Mouse (Mus musculus) layer of hippocampus, postnatal 36 days (tissue): ENCODE measurements around the gene Ninl. TPM values are rescaled to one million over a fixed set of nuclear protein-coding genes. Genes with fewer than 3 reads are reported as not detected.
"Not testable (repeated sequence)": the region's sequence is repeated elsewhere in the genome, so short reads cannot be mapped to it uniquely, and the experiment has no call there.

Experiments used
- DNase-seq, 2 experiments: peaks; one replicate each; pipeline ENCODE4 v3.0.0; 2022
- total RNA-seq, 2 experiments: library from RNA; stranded (reverse); gene quantifications; 2 replicates each; pipeline ENCODE4 v1.2.3; 2021

Gene Ninl
- total RNA-seq, 2 experiments from 2014 or later, result 3.8 to 5.5 TPM

DNA sequence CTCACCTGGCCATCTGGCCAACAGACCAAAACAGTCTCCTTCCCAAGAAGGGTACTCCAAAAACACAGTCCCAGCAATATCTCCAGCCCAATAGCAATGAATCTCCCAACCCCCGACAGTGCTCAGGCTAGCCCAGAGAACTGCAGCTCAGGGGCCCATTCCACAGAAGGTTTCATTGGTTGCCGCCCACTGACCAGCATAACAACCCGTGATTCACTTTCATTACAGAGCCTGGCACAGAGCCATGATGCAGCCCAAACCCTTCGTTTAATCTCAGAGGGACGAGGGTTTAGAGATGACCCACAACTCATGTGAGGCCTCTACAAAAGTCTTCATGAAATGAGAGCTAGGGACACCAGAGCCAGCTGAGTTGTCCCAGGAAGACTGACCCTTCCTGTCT, 90.4 kb downstream of the Ninl start:
- no peak for DNase-seq

DNA sequence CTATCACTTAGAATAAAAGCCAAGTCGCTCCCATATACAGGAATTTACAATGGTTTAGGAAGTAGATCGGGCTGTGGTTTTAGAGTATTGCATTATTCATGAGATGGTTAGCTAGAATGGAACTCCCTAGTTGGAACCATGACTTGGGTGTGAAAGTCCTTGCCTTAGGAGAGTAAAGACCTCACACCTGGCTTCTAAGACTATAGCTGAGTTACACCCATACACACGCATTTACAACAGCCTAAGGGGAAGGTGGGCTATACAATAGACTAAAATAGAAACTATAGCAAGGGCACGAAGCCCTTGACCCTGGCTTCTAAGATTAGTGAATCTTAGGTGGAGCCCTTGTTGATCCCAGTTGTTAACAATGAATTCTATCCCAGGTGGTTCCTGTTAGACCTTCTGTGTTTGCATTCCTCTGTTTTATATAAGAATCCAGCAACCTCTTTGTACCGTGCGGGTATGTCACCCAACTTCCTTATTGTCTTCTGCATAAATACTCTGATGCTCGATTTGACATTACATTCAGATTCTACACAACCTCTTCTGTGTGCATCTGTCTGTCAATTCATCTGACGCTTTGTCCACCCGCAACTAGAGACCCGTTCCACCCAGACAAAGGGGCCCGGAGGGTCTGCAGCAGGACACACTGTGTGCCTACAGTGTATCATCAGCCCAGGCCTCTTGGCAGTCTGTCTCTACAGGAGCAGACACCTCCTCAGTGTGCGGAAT, 91.1 kb downstream of the Ninl start:
- not testable (repeated sequence) for DNase-seq

DNA sequence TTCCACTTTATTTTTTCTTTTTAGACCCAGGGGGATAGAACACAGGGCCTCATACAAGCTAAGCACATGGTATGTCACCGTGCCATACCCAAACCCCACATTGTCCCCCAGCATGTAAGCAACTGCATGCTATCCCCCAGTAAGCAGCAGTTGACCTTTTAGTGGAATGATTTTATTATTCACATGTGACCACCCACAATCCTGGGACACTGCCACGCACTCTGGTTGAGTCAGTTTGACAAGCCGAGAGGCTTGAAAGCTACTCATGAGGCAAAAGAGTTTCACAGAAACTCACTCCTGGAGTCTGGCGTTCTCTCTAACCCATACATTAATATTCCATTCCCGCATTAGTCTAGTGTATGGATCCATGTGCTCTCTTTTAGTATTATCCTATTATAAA, 91.8 kb downstream of the Ninl start:
- peak; percentile 6 to 8 for DNase-seq

DNA sequence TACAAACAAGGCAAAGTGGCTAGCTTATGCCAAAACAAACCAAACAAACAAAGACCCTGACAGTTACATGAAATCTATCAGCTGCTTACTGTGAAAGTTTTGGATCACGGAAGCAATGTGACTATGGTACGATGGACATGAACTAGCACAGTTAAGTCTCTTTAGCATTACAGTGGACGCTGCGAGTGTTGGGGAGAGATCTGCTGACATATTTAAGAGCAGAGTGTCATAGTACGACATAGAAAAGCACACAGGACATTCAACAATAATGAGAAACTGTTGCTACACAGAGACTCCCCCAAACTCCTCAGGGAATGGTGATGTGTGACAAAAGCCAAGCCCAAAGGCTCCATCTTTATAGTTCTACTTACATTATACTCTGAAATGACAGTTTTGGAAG, 95.2 kb downstream of the Ninl start:
- no peak for DNase-seq

DNA sequence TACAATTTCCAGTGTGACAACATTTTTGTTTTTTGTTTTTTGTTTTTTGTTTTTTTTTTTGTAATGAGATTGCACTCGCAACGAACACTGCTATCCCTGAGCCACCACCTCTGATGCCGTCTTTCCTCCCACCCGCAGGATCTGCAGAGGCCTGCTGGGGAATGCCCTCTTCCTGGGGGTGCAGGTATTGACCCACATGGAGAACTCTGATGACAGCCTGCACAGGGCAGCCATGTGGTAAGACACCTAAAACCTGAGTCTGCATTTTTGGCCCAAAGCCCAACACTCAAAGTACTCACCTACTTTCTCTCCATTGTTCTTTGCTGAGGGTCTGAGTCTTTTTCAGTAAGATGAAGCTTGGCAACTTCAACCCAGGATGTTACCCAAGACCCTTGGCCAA, 104.5 kb downstream of the Ninl start:
- DNase-seq, result no peak

DNA sequence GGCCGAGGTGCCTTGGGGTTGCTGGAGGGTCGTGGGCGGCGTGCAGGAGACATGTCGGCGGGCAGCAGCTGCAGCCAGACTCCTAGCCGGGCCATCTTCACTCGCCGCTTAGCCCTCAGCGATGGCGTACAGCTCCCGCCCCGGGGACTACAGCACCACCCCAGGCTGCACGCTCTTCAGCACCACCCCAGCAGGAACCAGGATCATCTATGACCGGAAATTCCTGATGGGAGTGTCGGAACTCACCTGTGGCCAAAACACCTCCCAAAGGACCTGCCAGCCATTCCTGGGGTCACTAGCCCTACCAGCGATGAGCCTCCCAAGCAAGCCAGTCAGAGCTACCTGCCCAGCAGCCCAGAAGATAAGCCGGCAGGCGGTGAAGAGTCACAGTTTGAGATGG, 105.7 kb downstream of the Ninl start:
- DNase-seq, result no peak

DNA sequence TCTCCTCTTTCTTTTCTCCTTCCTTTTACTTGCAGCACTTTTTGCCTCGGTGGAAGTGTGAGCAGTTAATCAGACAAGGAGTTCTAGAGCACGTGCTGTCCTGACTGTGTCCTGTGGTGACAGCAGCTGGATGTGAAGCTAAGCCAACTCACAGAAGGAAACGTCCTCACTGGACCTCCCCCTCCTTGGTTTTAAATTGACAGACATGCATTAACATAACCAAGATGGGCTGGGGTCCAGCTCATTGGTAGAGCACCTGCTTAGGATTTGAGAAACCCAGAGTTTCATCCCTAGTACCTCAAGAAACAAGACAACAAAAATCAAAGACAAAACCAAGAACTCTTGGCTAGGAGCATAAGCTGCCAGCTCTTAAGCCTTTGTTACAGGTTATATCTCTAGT, 108.4 kb downstream of the Ninl start:
- DNase-seq, result no peak

DNA sequence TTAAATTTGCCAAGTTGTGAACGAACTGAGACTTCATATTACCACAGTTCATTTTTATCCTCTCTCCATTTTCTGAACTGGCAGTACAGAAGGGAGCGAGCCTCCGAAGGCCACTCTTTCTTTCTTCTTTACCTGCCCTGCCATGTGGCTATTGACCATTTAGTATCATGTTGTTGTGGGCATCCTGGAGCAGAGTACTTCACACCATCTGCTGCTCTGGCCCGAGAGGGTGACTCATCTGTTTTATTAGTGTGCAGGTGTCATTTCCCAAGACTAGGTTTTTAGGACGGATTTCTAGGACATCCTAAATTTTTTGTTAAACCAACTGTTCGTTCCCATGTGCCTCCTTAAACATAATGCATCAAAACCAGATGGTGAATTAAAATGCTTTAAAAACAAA, 110.0 kb downstream of the Ninl start:
- DNase-seq, result no peak

DNA sequence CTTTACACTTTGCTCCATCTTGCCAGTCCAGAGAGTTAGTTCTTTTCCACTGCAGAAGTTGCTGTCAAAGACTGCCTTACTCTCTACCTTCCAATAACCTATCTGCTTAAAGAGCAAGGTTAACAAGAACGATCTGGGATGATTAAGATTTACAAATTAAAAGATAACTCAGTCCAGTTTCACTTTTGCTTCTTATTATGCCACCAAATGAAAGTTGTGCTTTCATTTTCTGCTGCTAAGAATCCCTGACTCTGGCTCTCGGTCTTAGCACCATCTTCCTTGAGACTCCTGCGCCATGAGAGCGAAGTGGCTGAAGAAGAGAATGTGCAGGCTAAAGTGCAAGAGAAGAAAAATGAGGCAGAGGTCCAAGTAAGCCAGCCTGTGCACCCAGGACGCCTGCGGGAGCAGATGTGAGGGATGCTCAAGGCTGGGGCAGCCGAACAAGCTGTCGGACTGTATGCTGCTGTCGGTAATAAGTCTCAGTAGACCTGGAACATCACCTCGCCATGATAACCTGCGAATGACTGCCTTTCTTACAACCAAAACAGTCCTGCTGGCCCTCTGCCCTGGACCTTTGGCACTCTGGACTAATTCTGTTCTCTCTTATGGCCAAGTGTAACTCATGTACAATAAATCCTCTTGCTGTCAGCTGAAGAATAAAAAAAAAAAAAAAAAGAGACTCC, 112.0 kb downstream of the Ninl start:
- no peak for DNase-seq

DNA sequence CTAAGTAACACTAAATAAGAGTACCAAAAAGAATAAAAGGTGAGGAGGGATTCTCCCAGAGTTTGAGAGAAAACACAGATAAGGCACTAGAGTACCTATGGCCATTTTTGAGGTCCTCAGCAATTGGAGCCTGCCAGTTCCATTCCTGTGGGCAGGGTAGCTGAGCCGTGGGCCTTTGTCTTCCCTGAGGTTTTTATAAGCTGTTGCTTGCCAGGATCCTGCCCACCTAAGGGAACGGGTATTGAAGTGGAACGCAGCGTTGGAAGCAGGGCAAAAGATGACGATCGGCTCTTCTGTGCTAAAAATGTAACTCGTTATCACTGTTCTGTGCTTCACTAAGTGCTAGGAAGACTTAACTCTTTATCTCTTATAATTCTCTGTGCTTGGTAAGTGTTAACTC, 115.7 kb downstream of the Ninl start:
- no peak for DNase-seq

DNA sequence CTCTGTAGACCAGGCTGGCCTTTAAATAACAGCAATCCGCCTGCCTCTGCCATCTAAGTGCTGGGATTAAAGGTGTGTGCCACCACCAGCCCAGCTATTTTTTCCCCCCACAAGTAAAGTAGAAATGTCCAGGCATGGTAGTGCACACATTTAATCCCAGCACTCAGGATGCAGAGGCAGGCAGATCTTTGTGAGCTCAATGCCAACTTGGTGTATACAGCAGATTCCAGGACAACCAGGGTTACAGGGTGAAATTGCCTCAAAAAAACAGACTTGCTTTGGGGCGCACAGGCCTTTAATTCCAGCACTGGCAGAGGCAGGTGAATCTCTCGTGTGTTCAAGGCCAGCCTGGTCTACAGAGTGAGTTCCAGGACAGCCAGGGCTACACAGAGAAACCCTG, 116.2 kb downstream of the Ninl start:
- DNase-seq, result no peak

DNA sequence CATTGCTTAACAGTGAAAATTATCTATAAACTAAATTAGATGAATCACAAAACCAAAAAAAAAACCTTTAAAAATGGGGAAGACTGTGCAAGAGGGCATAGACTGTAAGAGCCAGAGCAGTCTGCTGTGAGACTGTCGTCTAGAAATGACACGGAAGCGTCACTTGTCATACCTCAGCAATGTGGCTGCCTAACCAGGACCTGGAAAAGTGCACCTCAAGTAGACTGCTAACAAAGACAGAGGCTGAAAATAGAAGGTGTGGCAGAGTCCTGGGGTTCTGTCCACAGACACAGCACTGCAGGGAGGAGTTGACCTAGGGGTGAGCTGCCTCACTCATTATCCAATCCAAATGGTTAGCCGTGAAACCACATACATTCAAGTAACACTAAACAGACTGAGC, 117.0 kb downstream of the Ninl start:
- no peak for DNase-seq

DNA sequence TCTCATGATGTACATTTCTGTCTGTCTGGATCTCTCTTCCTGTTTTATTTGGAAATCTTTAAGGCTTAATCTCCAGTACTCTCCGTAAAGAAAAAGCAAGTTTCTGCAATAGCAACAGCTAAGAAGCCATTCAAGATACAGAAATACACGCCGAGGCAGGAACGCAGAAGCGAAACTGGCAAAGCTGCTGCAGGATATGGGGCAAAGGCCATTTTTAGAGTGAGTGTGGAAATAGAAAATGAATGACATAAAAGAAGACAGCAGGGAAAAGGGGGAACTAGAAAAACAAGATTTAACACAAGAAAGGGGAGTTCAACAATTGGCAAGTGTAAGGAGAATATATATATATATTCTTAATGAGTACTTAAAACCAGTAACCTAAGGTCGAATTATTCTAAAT, 117.5 kb downstream of the Ninl start:
- DNase-seq, result no peak

DNA sequence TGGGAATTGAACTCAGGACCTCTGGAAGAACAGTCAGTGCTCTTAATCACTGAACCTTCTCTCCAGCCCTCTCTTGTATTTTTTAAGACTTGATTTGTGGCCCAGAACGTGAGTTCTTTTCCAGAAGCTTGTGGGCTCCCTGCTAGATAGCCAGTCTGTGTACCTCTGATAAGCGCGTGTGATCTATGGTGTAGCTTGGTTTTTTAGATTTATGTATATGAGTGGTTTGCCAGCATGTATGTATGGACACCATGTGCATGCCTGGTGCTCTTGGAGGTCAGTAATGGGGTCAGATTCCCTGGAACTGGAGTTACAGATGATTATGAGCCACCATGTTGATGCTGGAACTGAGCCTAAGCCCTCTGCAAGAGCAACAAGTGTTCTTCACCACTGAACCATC, 118.6 kb downstream of the Ninl start:
- no peak for DNase-seq

DNA sequence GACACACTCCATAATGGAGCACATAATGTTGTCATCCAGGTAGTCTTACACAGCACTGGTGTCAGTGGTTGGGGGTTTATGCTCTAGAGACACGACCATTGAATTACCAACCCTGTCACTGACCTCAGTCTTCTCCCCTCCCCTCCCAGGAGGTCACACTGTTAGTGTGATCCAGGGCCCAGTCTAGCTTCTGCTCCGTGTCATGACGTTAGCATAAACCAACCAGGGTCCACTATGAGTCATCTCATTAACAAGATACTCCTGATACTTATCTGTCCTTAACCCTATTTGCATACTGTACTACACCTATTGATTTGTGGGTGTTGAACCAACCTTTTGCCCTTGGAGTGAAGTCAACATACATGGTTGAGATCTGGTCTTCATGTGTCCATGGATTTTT, 120.5 kb downstream of the Ninl start:
- DNase-seq, result no peak

DNA sequence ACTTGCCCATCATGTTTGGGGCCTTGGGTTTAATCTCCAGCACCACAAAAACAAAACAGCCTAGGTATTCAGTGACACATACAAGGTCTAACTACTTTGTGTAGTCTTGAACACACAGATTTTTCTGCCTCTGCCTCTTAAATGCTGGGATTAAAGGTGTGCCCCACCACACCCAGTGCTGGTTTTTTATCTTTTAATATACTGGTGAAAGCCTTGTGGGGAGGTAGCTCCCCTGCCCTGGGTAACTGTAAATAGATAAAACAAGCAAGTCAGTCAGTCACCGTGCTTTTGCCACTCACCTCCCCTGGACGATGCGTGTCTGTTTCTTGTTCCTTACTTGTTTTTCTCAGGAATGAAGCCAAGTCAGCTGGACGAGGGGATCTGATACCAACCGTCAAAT, 123.4 kb downstream of the Ninl start:
- DNase-seq, result no peak

DNA sequence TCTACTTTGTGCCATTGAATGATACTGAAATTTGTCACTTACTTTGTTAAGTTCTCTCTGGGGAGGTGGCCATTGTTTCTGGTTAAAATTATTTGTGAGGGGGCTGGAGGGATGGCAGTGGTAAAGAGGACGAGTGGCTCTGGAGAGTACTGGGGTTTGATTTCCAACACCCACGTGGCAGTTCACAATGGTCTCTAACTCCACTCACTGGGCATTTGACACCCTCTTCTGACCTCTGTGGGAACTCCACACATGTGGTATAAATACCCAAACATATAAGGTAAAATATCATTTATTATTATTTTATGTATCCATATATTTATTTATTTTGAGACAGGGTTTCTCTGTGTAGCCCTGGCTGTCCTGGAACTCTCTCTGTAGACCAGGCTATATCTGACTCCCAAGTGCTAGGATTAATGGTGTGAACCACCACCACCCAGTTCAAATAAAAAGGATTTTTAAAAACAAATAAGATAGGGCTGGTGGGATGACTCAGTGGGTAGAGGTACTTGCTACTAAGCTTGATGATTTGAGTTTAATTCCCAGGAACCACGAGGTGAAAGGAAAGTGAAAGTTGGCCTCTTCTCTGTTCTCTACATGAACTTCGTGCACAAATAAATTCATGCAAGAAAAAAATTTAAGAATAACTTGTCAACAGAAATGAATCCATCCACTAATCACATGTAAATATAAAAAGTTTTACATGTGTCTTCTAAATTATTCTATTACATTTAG, 124.2 kb downstream of the Ninl start:
- no peak for DNase-seq

DNA sequence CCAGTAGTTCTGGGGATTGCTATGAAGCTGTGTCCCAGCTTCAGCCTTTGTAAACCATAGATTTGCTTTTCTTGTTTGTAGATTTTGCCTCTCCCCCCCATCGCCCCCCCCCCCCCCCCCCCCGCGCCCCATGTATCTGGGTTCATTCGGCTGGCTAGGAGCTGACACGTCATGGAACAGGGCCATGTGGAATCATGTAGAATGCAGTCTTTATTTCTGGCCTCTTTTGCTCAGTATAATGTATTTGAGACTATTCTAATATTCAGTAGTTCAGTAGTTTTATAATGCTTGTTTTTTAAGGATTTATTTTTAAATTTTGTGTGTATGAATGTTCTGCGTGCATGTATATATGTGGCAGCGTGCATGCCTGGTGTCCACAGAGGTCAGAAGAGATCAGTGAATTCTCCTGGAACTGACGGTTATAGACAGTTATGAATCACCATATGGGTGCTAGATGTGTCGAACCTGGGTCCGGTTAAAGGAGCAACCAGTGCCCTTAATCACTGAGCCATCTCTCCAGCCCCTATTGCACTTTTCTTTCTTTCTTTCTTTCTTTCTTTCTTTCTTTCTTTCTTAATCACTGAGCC, 128.8 kb downstream of the Ninl start:
- DNase-seq, result no peak

DNA sequence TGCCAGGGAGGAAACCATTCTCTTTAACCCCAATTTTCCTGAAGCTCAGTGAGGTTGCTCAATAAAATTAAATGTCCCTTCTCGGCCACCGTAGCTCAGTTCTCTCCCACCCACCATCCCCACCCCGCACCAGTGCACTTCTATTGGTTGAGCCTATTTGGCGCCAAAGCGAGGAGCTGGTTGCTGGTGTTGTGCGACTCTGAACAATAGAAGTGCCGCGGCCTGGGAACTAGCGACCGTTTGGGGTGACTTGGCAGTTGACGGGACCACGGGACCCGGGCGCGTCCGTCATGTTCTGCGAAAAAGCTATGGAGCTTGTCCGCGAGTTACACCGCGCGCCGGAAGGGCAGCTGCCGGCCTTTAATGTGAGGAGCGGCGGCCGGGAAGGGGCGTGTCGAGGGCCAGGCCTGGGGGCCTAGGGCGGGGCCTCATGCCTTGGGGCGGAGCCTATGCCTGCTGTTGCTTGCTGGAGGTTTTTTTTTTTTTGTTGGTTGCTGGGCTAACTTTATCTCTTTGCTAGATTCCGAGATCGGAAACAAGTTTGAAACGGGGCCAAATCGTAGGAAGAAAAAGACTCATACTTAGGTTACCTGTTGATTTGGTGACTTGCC, 129.6 kb downstream of the Ninl start:
- peak; percentile 80 to 82 for DNase-seq

DNA sequence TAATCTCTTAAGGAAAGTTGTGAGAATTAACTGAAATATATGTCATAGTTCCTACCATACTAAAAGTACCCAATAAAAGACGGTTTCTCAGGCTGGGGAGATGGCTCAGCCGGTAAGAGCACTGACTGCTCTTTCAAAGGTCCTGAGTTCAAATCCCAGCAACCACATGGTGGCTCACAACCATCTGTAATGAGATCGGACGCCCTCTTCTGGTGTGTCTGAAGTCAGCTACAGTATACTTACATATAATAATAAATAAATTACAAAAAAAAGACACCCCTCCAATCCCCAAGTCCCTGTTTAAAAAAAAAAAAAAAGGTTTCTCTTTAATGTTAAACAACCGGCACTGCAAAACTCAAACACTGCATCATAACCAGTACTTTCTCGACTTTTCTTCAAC, 130.3 kb downstream of the Ninl start:
- DNase-seq, result not testable (repeated sequence)

DNA sequence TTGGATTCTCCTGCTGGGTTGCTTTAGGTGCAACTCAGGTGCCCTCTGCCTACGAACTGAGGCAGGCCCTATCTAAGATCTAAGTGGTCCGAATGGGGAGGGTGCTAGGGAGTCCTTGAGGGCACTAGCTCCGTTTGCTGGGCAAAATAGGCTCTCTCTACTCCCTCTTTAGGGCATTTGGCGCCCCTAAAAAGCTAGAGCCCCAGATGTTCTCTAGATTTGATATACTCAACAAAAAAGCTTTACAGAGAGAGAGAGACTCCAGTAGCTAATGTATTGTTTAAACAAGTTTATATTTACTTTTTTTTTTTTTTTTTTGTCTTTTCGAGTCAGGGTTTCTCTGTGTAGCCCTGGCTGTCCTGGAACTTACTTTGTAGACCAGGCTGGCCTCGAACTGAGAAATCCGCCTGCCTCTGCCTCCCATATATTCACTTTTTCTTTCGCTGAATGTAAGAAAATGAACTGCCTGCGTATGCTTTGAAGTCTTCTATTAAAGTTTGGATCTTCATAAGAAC, 134.2 kb downstream of the Ninl start, which contains the start of gene Gins1:
TSS of gene Gins1 (plus strand) at position 465 of the 515 bp plus-strand sequence.
- DNase-seq, result no peak

DNA sequence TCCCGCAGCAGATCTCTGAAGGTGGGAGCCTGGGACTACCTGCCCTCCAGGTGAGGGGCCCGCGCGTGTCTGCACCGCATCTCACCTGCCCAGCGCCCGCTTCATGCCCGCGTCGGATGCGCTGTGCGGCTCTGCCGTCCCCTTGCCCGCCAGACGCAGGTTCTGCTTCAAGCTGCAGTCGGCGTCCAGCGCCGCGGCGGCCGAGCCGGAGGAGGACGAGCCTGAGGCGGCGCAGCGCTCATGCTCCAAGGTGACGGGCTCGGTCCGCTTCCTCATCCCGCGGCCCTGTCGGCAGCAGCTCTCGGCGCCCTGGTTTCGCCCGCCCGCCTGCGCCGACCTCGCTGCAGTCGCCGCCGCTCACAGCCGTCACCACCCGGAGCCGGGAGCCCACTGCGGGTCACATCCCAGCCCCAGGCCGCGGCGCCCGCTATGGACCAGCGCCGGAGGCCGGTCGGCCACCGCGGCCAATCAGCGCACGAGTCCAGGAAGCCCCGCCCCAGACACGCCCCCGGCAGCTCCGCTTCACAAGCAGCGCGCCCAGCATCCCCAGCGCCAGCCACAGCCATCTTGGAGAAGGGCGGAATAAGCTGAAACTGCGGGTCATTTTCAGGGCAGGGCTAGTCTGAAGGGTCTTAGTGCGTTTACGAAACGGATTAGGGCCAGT, 134.8 kb downstream of the Ninl start, which contains the start of gene Abhd12:
TSS of gene Abhd12 (minus strand) at position 470 of the 664 bp plus-strand sequence.
- DNase-seq, result peak; percentile 97 to 98
